Mouse (Mus musculus) inflammation-experienced regulatory T-cells, adult 6 months (primary cell): Measurements from ENCODE around the gene Irf5. TPM values are rescaled to one million over a fixed set of nuclear protein-coding genes. Genes with fewer than 3 reads are reported as not detected.
A peak's percentile ranks its signal among the peaks of the same experiment; 100 is the strongest.
"Not testable (repeated sequence)": the region's sequence is repeated elsewhere in the genome, so short reads cannot be mapped to it uniquely, and the experiment has no call there.

Source experiments
- ATAC-seq: one replicate; pipeline ENCODE4 v1.8.0; 2017
- polyA plus RNA-seq, 3 experiments: library from polyadenylated mRNA; unstranded; fragments of 100-300 nt; shearing (Covaris generic); gene quantifications; one replicate each; pipeline ENCODE4 v1.2.1; 2017

Gene Irf5
- polyA plus RNA-seq, 3 experiments from 2014 or later = 19.2 to 26.7 (median 20.9) TPM

DNA sequence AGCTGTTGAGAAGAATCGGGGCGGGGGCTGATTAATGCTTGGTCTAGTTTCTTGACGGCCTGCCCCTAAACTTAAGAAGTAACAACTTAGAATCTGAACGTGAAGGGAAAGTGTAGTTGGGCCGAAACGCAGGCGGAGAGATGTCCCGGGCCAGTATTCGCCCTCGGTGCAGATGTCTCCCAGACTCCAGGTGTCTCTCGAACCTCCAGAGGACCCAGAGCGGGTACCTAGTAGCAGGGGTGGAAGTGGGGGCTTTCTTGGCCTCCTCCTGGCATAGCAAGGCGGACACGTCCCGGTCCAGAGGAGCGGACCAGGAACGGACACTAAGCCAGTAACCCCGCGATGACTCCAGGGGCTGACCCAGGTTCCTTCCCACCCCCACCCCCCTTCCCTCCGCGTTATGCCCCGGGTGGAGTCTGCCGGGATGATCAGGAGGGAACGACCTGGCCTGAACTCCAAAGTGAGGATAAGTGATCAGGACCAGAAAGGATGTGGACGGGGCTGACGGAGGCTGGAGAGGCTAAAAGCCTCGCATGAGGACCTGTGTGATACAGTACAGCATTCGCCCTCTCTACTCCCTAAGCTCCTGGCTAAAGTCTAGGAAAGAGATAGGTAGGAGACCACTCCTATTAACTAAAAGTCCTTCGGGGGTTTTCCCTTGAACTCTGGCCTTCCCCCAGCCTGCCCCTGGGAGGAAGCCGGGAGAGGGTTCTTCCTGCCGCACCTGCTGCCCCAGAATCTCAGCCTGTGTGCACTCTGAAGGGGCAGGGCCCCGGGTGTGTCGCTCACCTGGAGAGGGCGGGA is 1.1 kb downstream of the Irf5 start:
- ATAC-seq = peak; percentile 27

DNA sequence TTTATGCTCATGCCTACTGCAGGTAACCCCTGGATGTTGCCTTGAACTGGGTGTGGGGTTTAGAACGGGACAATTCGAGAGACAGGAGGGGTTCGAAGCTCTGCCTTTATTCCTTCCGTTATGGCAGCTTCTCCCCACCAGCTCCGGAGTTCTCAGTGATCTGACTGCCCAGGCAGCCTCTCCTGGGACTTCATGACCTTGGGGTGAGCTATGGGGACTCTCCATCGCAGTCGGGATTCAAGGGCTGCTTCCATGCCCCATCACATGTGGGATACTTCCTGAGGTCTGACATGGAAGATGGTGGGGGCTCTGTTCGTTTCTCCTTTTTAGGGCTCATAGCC is 1.7 kb downstream of the Irf5 start:
- no peak for ATAC-seq

- no peak for ATAC-seq
Observed at GRCm38 (mm10) chr6:29528561-29529443, 2.4 kb downstream of the Irf5 start.

- ATAC-seq = no peak
Observed at GRCm38 (mm10) chr6:29529444-29529820, 3.0 kb downstream of the Irf5 start.

DNA sequence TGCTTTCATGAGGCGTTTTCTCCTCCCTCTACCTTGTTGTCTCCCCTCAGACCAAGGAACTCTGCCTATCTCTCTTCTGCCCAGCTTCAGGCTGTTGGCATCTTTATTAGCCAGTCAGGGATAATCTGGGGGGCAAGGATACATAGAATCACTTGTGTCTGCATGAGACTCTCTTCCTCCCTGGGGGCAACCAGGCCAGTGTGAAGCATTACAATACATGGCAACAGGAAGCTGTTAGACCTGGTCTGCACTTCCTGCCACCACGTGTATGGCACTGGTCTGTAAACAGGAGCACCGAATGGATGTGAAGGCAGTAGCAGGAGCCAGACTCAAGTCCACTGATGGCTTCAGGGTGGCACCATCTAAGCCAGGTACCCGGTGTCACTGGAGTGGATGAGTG is 3.6 kb downstream of the Irf5 start:
- no peak for ATAC-seq

GRCm38 (mm10) chr6:29535316-29535715 is 8.9 kb downstream of the Irf5 start:
- no peak for ATAC-seq

DNA sequence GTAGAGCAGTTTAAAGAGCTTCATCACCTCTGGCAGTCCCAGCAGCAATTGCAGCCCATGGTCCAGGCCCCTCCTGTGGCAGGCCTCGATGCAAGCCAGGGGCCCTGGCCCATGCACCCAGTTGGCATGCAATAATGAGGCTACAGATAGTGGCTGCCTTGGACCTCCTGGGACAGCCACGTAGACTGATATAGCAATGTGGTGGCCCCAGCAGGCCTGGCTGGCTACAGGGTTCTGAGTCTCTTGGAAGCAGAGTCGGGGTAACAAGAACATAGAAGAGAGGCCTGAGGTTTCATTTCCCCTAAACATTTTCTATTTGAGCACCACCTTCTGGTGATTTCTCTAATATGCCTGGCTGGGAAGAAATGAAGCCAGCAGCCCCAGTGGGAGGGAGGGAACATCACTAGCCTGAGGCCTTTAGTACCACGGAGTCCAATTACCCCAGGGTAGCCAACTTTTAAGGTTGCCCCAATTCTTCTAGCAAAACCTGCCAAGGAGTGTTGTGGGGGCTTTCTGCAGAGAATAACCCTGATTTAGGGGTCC is 10.3 kb downstream of the Irf5 start:
- peak; percentile 32 for ATAC-seq

- no peak for ATAC-seq
Observed at GRCm38 (mm10) chr6:29537221-29537620, 10.8 kb downstream of the Irf5 start.

GRCm38 (mm10) chr6:29539502-29539901 is 13.1 kb downstream of the Irf5 start:
- ATAC-seq = no peak

- ATAC-seq = no peak
Observed at GRCm38 (mm10) chr6:29540223-29540622, 13.8 kb downstream of the Irf5 start.

- ATAC-seq = no peak
Observed at GRCm38 (mm10) chr6:29540956-29541355, 14.5 kb downstream of the Irf5 start.

DNA sequence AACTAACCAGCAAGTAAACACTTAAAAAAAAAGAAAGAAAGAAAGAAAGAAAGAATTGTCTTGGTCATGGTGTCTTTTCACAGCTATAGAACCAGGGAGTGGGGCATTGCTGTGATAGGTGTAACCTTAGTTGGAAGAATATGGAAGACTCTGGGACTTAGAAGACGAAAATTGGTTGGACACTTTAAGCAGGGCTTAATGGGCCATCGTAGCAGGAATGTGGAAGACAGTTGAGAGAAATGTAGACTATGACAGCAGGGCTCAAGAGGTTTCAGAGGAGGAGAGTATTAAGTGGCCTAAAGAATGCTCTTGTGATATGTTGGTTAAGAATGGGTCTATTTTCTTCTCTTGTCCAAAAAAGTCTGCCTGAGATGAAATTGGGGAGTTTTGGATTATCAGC is 19.2 kb downstream of the Irf5 start:
- no peak for ATAC-seq

DNA sequence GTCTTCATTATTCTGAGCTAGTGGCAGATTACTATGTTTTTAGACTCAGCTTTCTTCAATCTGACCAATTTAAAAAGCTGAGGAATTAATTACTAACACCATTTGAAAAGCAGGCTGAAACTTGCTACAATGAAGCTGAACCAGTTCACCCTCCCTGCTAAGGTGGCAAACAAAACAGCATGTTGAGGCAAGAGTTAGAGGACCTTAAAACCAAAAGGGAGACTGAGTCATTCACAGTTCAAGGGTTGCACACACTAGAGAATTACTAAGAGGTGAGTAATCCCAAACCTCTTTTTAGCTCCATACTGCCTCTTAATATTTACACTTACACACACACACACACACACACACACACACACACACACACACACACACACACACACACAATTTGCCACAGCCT is 21.2 kb downstream of the Irf5 start:
- no peak for ATAC-seq

- ATAC-seq = no peak
Observed at GRCm38 (mm10) chr6:29548086-29548485, 21.7 kb downstream of the Irf5 start.

GRCm38 (mm10) chr6:29552526-29552925 is 26.1 kb downstream of the Irf5 start:
- ATAC-seq = no peak

- ATAC-seq = peak; percentile 35
Observed at GRCm38 (mm10) chr6:29557112-29557511, 30.7 kb downstream of the Irf5 start.

- ATAC-seq = not testable (repeated sequence)
Observed at GRCm38 (mm10) chr6:29576388-29576787, 50.0 kb downstream of the Irf5 start.

GRCm38 (mm10) chr6:29580770-29581169 is 54.3 kb downstream of the Irf5 start:
- ATAC-seq = no peak

DNA sequence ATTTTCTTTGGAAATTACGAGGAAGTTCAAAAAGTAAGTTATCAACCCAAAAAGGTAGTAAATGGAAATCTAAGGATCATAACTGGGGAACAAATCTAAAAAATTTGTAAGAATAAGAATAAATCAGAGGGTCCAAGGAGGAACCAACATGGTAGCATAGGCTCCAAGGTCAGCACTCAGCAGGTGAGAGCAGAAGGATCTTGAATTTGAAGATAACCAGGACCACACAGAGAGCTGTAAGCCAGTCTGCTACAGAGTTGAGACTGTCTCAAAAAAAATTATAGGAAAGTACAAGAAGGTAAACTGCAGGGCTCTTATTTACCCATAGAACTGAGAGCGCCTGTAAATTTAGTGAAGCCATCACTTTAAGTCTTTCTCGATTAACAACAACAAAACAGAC is 54.8 kb downstream of the Irf5 start:
- ATAC-seq = no peak
